Mouse (Mus musculus): ENCODE results near the gene Sgms1.

GRCm38 (mm10) chr19:32310483-32310882 is 79.0 kb downstream of the Sgms1 start:
- TF ChIP-seq CTCF (IDR thresholded peaks at IDR 0.05; ENCODE audit: extremely low read depth, insufficient read depth, insufficient read length, insufficient replicate concordance): no peak
- TF ChIP-seq POLR2A (IDR thresholded peaks at IDR 0.05; ENCODE audit: low read depth, low read length): no peak
